ENCODE assay signal across 8 mouse cellular contexts in the genomic region with DNA sequence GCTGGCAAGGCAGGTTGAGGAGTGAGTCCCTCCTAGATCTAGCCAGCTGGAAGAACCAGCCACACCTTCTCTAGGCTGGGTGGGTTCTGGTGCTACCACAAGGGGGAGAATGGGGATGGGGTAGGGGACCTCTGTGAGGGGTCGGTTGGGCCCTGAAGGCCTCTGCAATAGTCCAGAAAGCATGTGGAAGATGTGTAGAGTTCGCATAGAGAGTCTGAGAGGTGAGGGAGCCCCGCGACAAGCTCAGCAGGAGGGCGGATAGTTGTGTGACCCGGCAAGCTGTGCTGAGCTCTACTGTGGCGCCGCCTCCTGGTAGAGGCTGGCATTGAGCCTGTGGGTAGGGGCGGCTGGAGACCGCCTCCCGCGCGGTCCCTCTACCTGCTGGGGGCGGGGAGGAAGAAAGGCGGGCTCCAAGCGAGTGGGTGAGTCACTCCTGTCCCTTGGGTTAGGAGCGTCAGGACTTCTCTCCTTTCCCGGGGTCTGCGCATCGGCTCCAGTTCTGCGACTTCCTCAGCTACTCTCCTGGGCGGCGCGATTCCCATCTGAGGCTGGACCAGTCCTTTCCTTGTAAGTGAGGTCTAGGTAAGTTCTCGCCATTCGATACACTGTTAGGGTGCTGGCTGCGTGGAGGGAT.
A peak's percentile ranks its signal among the peaks of the same experiment; 100 is the strongest.
DNase-seq lines count a peak whose midpoint lies in the region; TF ChIP-seq lines count a peak whose summit lies in the region.

No protein-coding gene starts in this region.

- intact Hi-C loops in heart, postnatal 14 days (cut with DNase I), result no loop called here

- DNase-seq in spleen, adult 18-20 months, result peak; percentile 5 to 26
- no peak for DNase-seq in spleen, adult 12 weeks (ENCODE audit: low spot score)
- DNase-seq in embryo, embryonic 11.5 days (ENCODE audit: low read depth, low spot score), result peak; percentile 17
- DNase-seq in heart, postnatal 14 days, result peak; percentile 3 to 10
- peak; percentile 12 to 46 for DNase-seq in layer of hippocampus, adult 2 months (ENCODE audit: low spot score in 2 of 2)
- DNase-seq in lung, adult 18-20 months, result peak; percentile 45 to 64
- peak; percentile 2 for DNase-seq in ovary, adult 18-20 months (ENCODE audit: low spot score)
- peak; percentile 39 to 44 for DNase-seq in urinary bladder, postnatal 36 days (ENCODE audit: low spot score in 2 of 2)

- peak overlapping the region; percentile 51 for H3K4me3 ChIP-seq in layer of hippocampus, adult 2 months

- TF ChIP-seq CTCF in layer of hippocampus, adult 2 months (conservative IDR thresholded peaks at IDR 0.05), result peak; percentile 81

- no peak overlapping the region for H3K27ac ChIP-seq in layer of hippocampus, adult 2 months
